Mouse (Mus musculus): ENCODE data around the gene Man1b1. TPM values are rescaled to one million over a fixed set of nuclear protein-coding genes. Genes with fewer than 3 reads are reported as not detected.

Gene Man1b1
- polyA plus RNA-seq (2012; rRNA removed) = 11.2 and 25.1 TPM in 2 replicates

DNA sequence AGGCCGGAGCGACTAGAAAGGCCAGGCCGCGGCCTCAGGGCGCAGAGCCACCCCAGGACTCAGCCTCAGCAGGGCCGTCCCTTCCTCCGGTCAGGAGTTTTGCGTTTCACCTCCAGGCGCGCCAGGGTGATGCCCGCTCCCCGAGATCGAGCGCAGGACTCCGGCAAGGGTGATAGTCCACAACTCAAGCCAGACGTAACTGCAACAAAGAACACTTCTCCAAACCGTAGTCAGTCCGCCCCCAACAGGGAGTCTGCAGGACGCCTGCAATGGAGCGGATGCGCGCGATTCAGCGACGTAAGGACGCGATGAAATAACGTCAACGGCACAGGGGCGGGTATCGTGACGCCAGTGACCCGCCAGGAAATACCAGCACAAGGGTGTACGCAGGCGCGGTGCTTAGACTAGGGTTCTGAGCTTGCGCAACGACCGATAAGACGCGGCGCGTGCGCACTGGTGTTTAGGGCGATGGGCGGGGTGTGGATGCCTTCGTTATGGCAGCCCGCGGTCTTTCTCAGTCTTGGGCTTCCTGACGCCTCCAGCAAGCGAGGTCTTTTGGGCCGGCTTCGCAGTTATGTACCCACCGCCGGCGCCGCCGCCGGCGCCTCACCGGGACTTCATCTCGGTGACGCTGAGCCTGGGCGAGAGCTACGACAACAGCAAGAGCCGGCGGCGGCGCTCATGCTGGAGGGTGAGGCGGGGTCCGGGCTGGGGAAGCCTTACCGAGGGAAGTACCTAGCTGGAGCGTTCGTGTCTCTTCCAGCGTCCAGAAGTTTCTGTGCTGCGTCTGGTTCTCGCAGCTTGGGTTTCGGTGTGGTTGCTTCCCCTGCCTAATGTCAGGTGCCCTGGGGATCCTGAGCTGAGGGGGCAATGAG, at the start of gene Man1b1:
Gene Man1b1, plus strand, starts transcription at position 53 of the 875 bp plus-strand sequence.
- peak; percentile 81 for DNase-seq (ENCODE audit: low read depth)

DNA sequence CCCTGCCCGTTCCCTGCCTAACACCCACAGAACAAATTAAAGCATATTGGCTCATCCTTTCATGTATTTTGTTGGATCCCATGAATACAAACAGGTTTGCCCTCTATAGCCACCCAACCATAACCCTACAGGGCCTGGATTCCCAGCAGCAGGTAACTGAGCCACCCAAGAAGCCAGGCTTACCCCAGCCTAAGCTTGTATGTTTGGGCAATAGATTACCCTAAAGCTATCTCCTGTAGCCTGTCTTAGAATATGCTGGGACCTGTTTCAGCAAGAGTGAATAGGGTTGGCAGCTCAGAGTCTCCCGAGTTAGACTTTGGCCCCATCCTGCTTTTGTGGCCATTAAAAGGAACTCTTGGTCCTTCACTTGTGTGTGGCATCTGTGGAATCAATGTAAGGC, 46.6 kb upstream of the Man1b1 start:
- peak; percentile 89 for DNase-seq (ENCODE audit: low read depth)

DNA sequence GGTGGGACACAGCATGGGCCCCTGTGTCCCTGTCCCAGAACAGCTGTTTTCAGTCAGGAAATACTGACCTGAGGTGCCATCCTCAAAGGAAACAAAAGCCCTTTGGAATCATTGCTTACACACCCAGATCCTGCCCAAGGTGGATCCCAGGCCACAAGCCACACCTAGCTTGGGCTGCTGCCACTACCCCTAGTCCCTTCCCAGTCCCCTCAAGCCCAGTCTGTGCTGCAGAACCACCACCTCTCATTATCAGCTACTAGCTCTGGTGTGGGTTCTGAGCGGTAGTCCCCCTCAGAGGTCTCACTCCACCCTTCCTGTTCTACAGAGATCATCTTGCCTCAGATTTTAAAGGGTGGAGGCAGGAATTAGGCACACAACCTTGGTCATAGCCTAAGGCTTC, 45.8 kb upstream of the Man1b1 start:
- no peak for DNase-seq (ENCODE audit: low read depth)

DNA sequence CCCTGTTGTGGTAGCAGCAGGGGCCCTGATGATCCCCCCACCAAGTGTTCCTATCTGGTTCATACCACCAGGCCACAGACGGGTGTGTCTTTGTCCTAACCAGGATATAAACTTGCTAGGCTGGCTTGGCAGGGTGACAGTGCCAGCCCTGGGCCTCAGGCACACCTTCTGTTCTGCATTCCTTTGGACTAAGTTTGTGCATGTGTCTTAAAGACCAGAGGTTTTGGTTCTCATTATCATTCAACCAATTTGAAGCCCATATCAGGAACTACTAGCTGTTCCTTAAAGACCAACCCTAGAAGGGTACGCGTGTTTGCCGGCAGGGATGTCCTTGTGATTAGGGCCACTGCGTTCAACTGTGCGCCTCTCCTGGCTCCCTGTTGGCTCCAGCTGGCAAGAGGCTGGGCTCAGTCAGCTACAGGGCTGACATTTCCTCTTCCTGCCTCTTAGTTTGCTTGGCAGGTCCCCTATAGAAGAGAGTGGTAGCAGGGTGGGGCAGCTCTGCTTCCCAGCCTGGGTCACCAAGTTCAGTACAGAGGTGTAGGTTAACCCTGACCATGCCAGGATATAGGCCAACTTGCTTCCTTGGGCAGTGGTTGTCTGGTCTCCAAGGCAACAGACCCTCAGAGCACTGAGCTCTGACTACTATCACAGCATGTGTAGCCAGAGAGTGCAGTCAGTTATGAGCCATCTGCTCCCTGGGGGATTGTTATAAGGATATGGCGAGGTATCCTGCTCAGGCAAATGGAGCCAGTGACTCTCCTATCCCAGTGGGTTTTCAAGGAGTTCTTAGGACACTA, 45.1 kb upstream of the Man1b1 start:
- peak; percentile 66 for DNase-seq (ENCODE audit: low read depth)

DNA sequence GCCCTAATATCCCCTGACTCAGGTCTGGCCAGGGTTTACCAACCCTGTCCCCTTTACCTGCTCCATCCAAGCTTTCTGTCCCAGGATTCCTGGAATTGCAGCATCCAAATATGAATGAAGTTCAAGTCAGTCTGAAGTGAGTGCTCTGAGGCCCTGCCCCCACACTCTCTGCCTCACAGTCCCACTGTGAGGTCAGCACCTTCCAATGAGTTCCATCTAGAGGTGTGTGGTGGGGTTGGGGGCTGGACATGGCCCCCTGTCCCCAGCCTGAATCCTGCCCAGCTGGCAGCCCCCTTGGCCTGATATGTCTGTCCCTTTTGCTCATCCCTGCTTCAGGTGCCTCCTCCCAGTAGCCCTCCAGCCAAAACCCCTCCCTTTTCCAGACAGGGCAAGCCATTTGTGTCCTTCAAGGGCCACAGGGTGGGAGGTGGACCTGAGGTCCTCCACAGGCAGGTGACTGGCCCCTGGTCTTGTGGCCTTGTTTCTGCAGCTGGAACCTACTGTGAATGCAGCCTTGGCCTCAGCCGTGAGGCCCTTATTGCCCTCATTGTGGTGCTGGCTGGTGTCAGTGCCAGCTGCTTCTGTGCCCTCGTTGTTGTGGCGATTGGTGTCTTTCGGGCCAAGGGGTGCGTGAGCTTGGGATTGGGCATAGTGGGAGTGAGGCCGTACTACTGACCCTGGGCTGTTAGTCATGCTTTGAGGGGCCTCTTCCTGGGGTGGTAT, 44.0 kb upstream of the Man1b1 start, which contains the start of gene Tmem210:
Gene Tmem210, plus strand, starts transcription at position 219 of the 723 bp plus-strand sequence.
- no peak for DNase-seq (ENCODE audit: low read depth)

DNA sequence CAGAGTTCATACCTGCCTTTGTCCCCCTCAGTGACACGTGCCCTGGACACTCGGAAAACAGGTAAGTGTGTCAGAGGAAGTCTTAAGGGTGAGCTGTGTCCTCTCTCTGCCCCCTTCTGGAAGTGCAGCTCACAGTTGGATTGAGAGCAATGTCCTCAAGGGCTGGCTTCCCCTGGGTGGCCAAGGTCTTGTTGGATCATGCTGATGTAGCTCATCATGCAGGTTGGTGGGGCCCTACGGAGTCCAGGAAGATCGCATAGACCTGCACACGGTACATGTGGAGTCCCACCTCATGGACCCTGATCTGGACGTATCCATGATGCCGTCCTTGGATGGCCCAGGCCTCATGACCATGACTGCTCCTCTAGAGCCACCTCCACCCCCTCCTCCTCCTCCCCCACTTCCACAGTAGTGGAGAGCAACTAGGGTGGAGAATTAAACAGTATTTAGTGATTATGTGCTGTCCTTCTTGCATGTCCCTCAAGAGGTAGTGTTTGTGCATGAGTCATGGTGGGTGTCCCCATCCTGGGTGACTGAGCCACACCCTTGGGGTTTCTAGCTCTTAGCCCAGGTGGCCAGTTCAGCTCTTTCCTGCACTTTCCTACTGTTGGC, 43.3 kb upstream of the Man1b1 start:
- DNase-seq (ENCODE audit: low read depth) = no peak

DNA sequence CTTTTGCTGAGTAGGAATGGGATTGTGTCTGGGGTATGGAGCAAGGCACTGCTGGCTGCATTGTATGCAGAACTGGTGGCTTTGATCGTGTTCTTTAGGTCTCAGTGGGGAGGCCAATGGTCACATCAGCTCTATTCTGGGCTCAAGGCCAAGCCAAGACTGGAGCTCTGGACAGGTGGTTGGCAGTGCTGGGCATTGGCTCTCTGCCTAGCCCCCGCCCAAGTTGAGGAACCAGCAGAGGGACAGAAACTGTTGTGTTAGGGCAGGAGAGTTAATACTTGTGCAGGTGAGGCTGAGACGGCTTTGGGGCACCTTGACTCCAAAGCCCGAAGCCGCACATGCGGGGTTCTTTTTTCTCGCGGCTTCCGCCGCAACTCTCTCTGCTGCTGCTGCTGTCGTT, 42.5 kb upstream of the Man1b1 start, which contains the start of gene Lrrc26:
Gene Lrrc26, plus strand, starts transcription at position 265 of the 400 bp plus-strand sequence.
- DNase-seq (ENCODE audit: low read depth) = no peak

DNA sequence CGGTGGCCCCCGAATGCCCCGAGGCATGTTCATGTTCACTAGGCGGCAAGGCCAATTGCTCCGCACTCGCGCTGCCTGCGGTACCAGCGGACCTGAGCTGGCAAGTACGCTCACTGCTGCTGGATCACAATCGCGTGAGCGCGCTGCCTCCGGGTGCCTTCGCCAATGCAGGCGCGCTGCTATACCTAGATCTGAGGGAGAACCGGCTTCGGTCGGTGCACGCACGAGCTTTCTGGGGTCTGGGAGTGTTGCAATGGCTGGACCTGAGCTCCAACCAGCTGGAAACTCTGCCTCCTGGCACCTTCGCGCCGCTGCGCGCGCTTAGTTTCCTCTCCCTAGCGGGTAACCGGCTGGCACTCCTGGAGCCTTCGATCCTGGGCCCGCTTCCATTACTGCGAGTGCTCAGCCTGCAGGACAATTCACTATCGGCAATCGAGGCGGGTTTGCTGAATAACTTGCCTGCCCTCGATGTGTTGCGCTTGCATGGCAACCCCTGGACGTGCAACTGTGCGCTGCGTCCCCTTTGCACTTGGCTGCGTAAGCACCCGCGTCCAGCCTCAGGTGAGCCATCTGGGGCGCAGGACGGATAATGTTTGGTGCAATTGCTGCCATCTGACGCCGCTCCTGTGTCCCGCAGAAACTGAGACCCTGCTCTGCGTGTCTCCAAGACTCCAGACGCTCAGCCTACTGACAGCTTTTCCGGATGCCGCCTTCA, 41.9 kb upstream of the Man1b1 start:
- no peak for DNase-seq (ENCODE audit: low read depth)

DNA sequence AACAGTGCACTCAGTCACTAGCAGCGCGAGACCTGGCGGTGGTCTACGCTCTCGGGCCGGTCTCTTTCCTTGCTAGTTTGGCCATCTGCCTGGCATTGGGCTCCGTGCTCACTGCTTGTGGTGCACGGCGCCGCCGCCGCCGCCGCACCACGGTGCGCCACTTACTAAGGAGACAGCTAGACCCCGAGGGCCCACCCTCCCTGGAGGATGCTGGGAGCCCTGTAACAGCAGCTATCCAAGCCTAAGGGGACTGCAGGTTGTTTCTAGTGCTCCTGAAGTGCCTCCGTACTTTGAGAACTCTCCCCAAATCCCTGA, 41.4 kb upstream of the Man1b1 start:
- no peak for DNase-seq (ENCODE audit: low read depth)

DNA sequence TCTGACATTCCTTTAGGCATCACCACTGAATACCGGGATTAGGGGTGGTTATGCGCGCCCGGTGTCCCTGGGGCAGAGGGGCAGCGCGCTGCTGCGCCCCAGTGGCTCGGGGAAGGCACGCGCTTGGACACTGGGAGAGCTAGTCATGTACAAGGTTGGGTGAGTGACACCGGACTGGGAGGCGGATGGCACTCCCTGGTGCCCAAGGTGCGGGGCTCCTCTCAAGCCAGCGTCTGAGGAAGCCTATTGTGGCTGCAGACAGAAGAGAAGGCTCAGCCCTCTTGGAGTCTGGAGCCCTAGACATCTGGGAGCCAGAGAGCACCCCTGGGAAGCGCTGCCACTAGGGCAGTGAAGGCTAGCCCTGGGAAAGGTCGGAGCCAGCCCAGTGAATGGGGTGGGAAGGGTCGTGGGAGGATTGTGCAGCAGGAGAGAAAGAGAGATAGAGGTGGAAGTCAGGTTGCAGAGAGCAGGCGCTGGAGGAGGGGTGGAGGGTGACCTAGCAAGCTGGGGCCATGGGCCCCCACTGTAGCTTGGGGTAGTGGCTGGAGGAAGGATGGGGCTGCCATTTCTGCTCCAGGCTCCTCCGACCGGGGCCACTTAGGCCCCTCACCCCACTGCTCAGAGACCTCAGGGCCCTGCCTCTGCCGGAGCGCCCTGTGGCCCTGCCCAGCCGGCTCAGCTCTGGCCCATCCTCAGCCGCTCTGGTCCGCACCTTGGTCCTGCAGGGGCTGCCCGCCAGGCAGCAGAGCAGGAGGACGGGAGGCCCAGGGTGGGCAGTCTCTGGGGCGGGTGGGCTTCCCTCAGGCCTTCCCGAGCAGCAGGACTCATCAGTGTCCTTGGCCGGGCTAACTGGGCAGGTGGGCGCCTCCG, 40.7 kb upstream of the Man1b1 start:
- no peak for DNase-seq (ENCODE audit: low read depth)

DNA sequence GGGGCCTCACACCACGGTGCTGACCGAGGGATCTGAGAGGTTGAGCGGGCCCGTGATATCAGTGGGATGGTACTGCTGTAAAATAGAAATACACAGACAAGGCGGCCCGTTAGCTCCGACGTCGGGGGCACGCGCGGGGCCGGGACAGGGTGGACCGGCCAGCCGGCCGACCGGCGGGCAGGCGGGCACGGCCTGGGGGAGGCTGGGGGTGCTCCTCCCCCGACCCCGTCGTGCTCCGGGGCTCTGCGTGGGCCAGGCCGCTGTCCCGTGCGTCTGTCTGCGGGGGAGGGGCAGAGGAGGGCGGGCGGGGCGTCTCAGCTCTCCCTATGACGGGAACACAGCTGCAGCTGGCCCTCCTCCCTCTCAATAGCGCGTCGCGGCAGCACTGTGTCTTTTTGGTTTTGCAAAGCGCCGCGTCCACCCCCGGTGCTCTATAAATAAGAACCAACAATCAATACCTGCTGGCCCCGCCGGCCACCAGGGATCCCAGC, 40.0 kb upstream of the Man1b1 start:
- DNase-seq (ENCODE audit: low read depth) = no peak

DNA sequence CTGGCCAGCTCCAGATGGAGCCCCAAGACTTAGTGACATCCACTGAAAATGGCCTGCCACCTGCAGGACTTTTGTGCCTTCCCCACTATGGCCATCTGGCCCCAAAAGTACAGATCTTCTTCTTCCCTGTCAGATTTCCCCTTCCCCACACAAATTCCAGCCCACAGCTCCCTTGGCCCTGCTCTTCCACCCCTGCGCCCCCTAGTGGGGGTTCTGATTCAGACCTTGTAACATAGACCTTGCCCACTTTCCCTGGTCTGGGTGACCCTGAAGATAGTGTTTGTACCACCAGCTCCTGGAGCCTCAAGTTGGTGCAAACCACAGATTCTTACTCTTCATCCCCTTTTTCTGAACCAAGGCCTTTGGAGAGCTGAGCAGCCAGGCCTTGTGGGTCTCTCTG, 39.3 kb upstream of the Man1b1 start:
- no peak for DNase-seq (ENCODE audit: low read depth)

DNA sequence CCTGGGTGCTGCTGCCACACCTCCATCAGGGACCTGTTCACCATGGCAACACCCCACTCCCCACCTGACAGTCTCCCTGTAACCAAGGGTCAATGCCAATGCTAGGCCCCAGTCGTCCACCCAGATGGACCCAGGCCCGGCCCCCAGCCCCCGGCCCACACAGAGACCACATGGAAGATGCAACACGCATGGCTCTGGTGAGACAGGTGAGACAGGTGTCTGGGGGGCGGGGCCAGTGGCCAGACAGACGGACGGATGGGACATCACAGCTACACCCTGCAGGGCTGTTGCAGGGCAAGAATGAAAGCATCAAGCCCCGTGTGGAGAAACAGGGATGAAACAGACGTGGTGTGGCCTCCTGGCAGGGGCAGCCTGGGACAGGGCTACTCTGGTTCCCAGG, 38.4 kb upstream of the Man1b1 start:
- no peak for DNase-seq (ENCODE audit: low read depth)

DNA sequence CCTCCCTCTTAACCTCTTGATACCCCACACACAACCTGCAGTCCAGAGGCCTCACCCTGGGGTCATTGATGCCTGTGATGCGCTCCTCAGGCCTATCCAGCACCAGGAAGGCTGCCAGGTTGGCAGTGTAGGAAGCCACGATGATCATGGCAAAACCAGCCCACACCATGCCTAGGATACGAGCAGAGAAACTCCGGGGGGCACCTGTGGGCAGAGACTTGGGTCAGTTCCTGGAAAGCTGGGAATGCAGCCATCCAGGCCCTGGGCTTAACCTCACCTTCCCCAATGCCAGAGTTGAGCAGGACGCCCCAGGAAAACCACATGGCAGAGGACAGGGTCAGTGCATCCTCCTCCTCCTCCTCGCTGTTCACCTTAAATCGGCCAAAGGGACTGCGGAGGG, 35.0 kb upstream of the Man1b1 start:
- no peak for DNase-seq (ENCODE audit: low read depth)

DNA sequence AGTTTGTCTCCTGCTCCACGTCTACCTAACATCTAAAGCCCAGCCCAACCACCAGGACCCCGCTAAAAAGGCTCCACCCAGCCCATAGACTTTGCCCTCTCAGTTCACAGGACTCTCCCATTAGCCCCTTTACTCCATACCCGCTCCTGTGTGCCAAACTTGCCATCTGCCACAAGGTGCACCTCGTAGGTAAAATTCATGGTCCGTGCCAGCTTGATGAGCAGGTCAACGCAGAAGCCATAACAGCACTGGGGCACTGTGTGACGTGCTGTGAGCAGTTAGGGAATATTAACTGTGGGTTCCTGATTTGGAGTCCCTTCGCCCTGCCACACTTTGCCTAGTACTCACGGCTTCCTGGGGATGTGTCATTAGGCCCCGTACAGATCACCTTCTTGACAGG, 34.1 kb upstream of the Man1b1 start:
- DNase-seq (ENCODE audit: low read depth) = no peak

DNA sequence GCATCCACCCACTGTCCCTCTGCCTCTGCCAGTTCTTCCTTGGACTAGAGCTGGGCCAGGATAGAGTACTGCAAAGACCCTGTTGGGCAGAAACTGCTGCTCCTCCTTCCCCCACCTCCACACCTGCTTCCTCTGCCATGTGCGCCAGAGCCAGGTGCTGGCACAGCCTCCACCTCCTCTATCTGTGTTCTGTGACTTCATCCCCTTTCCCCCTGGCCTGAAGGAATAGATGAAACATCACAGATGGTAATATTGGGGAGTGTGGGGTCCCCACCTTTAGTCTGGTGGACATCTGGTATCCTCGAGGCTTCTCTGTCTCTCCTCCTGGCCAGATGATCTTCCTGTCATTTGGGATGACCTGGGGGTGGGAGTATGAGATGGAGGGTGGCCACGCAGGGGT, 28.7 kb upstream of the Man1b1 start:
- DNase-seq (ENCODE audit: low read depth) = no peak

DNA sequence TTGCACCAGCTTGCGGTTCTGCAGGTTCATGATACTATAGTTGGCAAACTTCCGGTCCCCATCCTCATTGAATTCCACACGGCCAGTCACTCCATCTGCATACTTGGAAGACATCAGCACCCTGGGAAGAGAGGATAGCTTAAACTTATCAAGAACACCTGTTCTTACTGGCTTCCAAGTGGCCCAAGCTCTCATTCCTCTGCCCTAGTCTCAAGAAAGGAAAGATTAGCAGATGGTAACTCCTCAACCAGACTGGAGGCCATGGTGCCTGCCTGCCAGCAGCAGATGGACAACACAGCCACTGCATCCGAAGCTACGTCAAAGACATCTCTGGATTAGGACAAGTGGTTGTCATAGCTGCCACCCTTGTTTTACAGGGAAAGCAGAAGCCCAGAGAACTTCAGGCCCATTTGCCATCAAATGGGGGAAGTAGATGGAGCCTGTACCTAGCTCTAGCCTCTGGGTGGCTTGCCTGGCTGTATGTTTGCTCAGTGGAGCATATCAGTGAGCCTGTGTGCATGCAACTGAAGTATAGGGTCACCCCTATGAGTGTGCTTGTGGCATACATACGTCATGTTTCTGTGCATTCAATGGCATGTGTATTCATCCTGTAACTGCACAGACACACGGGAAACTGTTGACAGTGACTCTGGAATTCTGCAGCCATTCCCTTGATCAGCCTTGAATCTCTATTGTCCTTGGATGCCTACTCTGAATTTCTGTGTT, 28.0 kb upstream of the Man1b1 start:
- no peak for DNase-seq (ENCODE audit: low read depth)

DNA sequence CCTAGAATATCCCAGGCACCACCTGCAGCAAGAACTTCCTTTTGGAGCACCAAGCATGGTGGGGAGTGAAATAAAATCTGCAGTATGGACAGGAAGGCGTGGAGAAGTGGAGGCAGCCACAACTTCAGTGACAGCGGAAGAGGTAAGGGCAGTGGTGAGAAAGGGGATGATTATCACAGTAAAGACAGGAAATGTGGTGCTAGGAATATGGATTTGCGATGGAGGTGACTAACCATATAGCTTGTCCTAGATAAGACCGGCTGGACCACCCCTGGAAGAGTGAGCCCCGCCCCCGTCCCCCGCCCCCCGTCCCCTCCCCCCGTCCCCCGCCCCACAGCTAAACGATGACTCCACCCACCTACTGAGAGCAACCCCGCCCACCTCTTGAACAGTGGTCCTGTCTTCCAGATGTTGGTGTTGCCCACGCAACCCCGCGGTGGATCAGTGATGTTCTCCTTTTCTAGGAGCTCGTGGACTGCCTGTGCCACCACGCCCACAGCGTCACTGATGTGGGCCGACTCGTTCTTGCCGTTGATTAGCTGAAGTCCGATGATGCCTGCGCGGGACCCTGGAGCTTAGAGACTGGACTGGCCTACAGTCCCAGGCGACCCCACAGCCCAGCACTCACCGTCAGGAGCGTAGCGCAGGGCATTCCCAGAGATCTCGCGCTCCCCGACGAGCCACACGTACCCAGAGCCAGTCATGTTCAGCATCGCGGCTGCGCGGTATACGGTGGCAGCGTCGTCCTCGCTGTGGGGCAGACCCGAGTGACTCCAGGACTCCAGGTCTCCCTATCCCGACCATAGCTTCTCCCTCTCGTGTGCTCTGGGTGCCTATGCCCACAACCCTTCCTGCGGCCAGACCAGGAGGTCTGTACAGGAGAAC, 27.2 kb upstream of the Man1b1 start:
- no peak for DNase-seq (ENCODE audit: low read depth)
